Mouse (Mus musculus) B cell, adult 2 months (primary cell): Measurements from ENCODE around the gene Etaa1.
"Not testable (repeated sequence)": the region's sequence is repeated elsewhere in the genome, so short reads cannot be mapped to it uniquely, and the experiment has no call there.

Experiments used
- DNase-seq, 2 experiments: peaks; one replicate each; pipeline ENCODE4 v3.0.0; 2022

Gene Etaa1

GRCm38 (mm10) chr11:17953231-17954134 is at the start of gene Etaa1:
Gene Etaa1, minus strand, starts transcription at chr11:17953875.
- peak; percentile 93 to 95 for DNase-seq

- no peak for DNase-seq
Observed at GRCm38 (mm10) chr11:17994151-17994550, 40.5 kb upstream of the Etaa1 start.

- no peak for DNase-seq
Observed at GRCm38 (mm10) chr11:17992311-17992710, 38.6 kb upstream of the Etaa1 start.

- DNase-seq, result no peak
Observed at GRCm38 (mm10) chr11:17983331-17983730, 29.7 kb upstream of the Etaa1 start.

- no peak for DNase-seq
Observed at GRCm38 (mm10) chr11:17981246-17981645, 27.6 kb upstream of the Etaa1 start.

GRCm38 (mm10) chr11:17975581-17975980 is 21.9 kb upstream of the Etaa1 start:
- DNase-seq, result no peak

GRCm38 (mm10) chr11:17952791-17953190 is 884 bp downstream of the Etaa1 start:
- DNase-seq, result no peak

- no peak for DNase-seq
Observed at GRCm38 (mm10) chr11:17951336-17951735, 2.3 kb downstream of the Etaa1 start.

- DNase-seq, result no peak
Observed at GRCm38 (mm10) chr11:17939168-17939567, 14.5 kb downstream of the Etaa1 start.

- DNase-seq, result no peak
Observed at GRCm38 (mm10) chr11:17937931-17938330, 15.7 kb downstream of the Etaa1 start.

GRCm38 (mm10) chr11:17917905-17918304 is 35.8 kb downstream of the Etaa1 start:
- no peak for DNase-seq

GRCm38 (mm10) chr11:17917101-17917500 is 36.6 kb downstream of the Etaa1 start:
- DNase-seq, result no peak

GRCm38 (mm10) chr11:17916486-17916885 is 37.2 kb downstream of the Etaa1 start:
- DNase-seq, result no peak

- DNase-seq, result not testable (repeated sequence)
Observed at GRCm38 (mm10) chr11:17900996-17901395, 52.7 kb downstream of the Etaa1 start.
